Mouse (Mus musculus) liver, postnatal 0 days (tissue): ENCODE results near the gene Igf2bp3. TPM values are rescaled to one million over a fixed set of nuclear protein-coding genes. Genes with fewer than 3 reads are reported as not detected.

Experiments
- ATAC-seq: fragments of 200-750 bp; cut with Nextera tagmentation; 2 replicates; pipeline ENCODE4 v1.8.0; 2017; ENCODE audit warnings: mild to moderate bottlenecking, moderate library complexity
- DNase-seq: peaks from one replicate; pipeline ENCODE4 v3.0.0-alpha.2; 2016
- H3K27ac ChIP-seq: fragments of 300-500 bp; sonication (generic); 2 replicates; pipeline ENCODE4 v1.5.1; 2014; ENCODE audit warnings: antibody characterized with exemption, moderate library complexity, mild to moderate bottlenecking, low read depth
- H3K27me3 ChIP-seq: fragments of 300-500 bp; sonication (generic); 2 replicates; pipeline ENCODE4 v1.6.1; 2014; ENCODE audit warnings: low read length, control low read depth, mixed read lengths; ENCODE audit not compliant: insufficient read depth
- H3K36me3 ChIP-seq: fragments of 300-500 bp; sonication (generic); replicated peaks from 2 replicates; pipeline ENCODE4 v1.6.1; 2014; ENCODE audit warnings: mild to moderate bottlenecking, control low read depth, low read length, moderate library complexity, mixed read lengths; ENCODE audit not compliant: insufficient read depth
- H3K4me1 ChIP-seq: fragments of 300-500 bp; sonication (generic); 2 replicates; pipeline ENCODE4 v1.6.1; 2014; ENCODE audit warnings: antibody characterized with exemption, mild to moderate bottlenecking, control low read depth; ENCODE audit not compliant: insufficient read depth
- H3K4me2 ChIP-seq: fragments of 300-500 bp; sonication (generic); 2 replicates; pipeline ENCODE4 v1.6.1; 2014; ENCODE audit warnings: low read depth, mild to moderate bottlenecking, low read length, moderate library complexity, mixed read lengths
- H3K4me3 ChIP-seq: fragments of 300-500 bp; sonication (generic); 2 replicates; pipeline ENCODE4 v1.5.1; 2014; ENCODE audit warnings: low read depth, low read length
- H3K9ac ChIP-seq: fragments of 300-500 bp; sonication (generic); replicated peaks from 2 replicates; pipeline ENCODE4 v1.6.1; 2014; ENCODE audit warnings: mild to moderate bottlenecking, moderate library complexity
- H3K9me3 ChIP-seq: fragments of 300-500 bp; sonication (generic); 2 replicates; pipeline ENCODE4 v1.6.1; 2016; ENCODE audit warnings: mild to moderate bottlenecking, control low read depth, low read length, mixed read lengths
- CTCF ChIP-seq: sonication (generic); IDR thresholded peaks from 2 replicates; pipeline ENCODE4 v1.5.1; 2016; ENCODE audit warnings: antibody characterized with exemption, low read depth
- EP300 ChIP-seq: IDR thresholded peaks from 2 replicates; pipeline ENCODE4 v1.6.1; 2016; ENCODE audit warnings: antibody characterized with exemption, low read depth, mild to moderate bottlenecking
- WGBS: fragments of 180-500 bp; shearing (Covaris S2); extraction: QIAGEN DNeasy Blood & Tissue Kit; methylation state at CpG from one replicate; pipeline ENCODE4 v1.1.7; 2014; ENCODE audit not compliant: insufficient replicate concordance; 5-methylcytosine and 5-hydroxymethylcytosine counted together
- polyA plus RNA-seq: library from polyadenylated mRNA; unstranded; fragments of >200 nt; fragmentation: Nextera tagmentation; extraction: Ambion mirVana; gene quantifications from 2 replicates; pipeline ENCODE4 v1.2.1, GENCODE M21; 2015

The Igf2bp3 gene
- polyA plus RNA-seq, 1 experiment from 2014 or later = 31.3 TPM

- 85% methylated on average over 2 of the region's 2 CpGs for WGBS
- H3K9me3 ChIP-seq = no peaks in the 10 kb centered on the region
- TF ChIP-seq CTCF (no peak), EP300 (no peak)
- ATAC-seq (no peak), DNase-seq (no peak)
- no peak overlapping the region for H3K4me2 ChIP-seq
- peaks cover 23% of the 10 kb centered on the region for H3K4me1 ChIP-seq
- H3K27ac ChIP-seq = no peak overlapping the region
- no peaks in the 10 kb centered on the region for H3K36me3 ChIP-seq
- no peak overlapping the region for H3K4me3 ChIP-seq
- no peaks in the 10 kb centered on the region for H3K27me3 ChIP-seq
- H3K9ac ChIP-seq = no peak overlapping the region
These were observed 43.1 kb upstream of the Igf2bp3 start for GRCm38 (mm10) chr6:49257880-49258279.

GRCm38 (mm10) chr6:49252207-49252606 lies 37.5 kb upstream of the Igf2bp3 start:
- no peak overlapping the region for H3K27ac ChIP-seq
- peaks cover 37% of the 10 kb centered on the region for H3K36me3 ChIP-seq
- H3K4me1 ChIP-seq = no peaks in the 10 kb centered on the region
- DNase-seq (no peak), ATAC-seq (peak; percentile 50; the same call in 1 of the 2 replicates)
- H3K4me3 ChIP-seq = no peak overlapping the region
- no peak overlapping the region for H3K4me2 ChIP-seq
- no peak overlapping the region for H3K9ac ChIP-seq
- no peak for TF ChIP-seq EP300
- TF ChIP-seq CTCF = no peak
- no peaks in the 10 kb centered on the region for H3K9me3 ChIP-seq
- 68% methylated on average over 8 of the region's 8 CpGs for WGBS
- no peaks in the 10 kb centered on the region for H3K27me3 ChIP-seq

GRCm38 (mm10) chr6:49251199-49251598 lies 36.4 kb upstream of the Igf2bp3 start:
- no peak overlapping the region for H3K4me3 ChIP-seq
- WGBS = 94% methylated on average over 2 of the region's 2 CpGs
- H3K27me3 ChIP-seq = no peaks in the 10 kb centered on the region
- TF ChIP-seq CTCF (peak; percentile 24; the same call in 1 of the 2 replicates), EP300 (no peak)
- H3K9me3 ChIP-seq = no peaks in the 10 kb centered on the region
- no peak overlapping the region for H3K4me2 ChIP-seq
- H3K36me3 ChIP-seq = peaks cover 43% of the 10 kb centered on the region
- H3K27ac ChIP-seq = no peak overlapping the region
- DNase-seq (no peak), ATAC-seq (no peak)
- H3K4me1 ChIP-seq = no peaks in the 10 kb centered on the region
- H3K9ac ChIP-seq = no peak overlapping the region

GRCm38 (mm10) chr6:49247246-49247645 lies 32.5 kb upstream of the Igf2bp3 start:
- peaks cover 66% of the 10 kb centered on the region for H3K36me3 ChIP-seq
- no peak overlapping the region for H3K4me2 ChIP-seq
- no peak for DNase-seq
- no peaks in the 10 kb centered on the region for H3K27me3 ChIP-seq
- H3K9ac ChIP-seq = no peak overlapping the region
- no peak for ATAC-seq
- no peak overlapping the region for H3K27ac ChIP-seq
- TF ChIP-seq EP300 (no peak), CTCF (peak; percentile 78)
- H3K9me3 ChIP-seq = no peaks in the 10 kb centered on the region
- no peaks in the 10 kb centered on the region for H3K4me1 ChIP-seq
- H3K4me3 ChIP-seq = no peak overlapping the region
- WGBS = 52% methylated on average over 2 of the region's 2 CpGs

GRCm38 (mm10) chr6:49242331-49242730 lies 27.6 kb upstream of the Igf2bp3 start:
- TF ChIP-seq CTCF (no peak), EP300 (no peak)

GRCm38 (mm10) chr6:49241562-49241961 lies 26.8 kb upstream of the Igf2bp3 start:
- no peak for DNase-seq
- H3K9me3 ChIP-seq = no peaks in the 10 kb centered on the region
- H3K27me3 ChIP-seq = no peaks in the 10 kb centered on the region
- H3K4me1 ChIP-seq = no peaks in the 10 kb centered on the region
- no peak overlapping the region for H3K9ac ChIP-seq
- no peak overlapping the region for H3K4me2 ChIP-seq
- TF ChIP-seq CTCF = no peak
- no peak for TF ChIP-seq EP300
- H3K36me3 ChIP-seq = peaks cover 29% of the 10 kb centered on the region
- ATAC-seq = no peak
- 92% methylated on average over 1 of the region's 1 CpGs for WGBS
- H3K27ac ChIP-seq = no peak overlapping the region
- no peak overlapping the region for H3K4me3 ChIP-seq

More at GRCm38 (mm10) chr6:49242331-49242730, 27.6 kb upstream of the Igf2bp3 start:
- Histone ChIP-seq H3K4me3 (no peak overlapping the region), H3K4me2 (no peak overlapping the region), H3K9ac (no peak overlapping the region), H3K9me3 (no peaks in the 10 kb centered on the region), H3K4me1 (no peaks in the 10 kb centered on the region), H3K27ac (no peak overlapping the region), H3K36me3 (peaks cover 31% of the 10 kb centered on the region), H3K27me3 (no peaks in the 10 kb centered on the region)
- ATAC-seq = no peak
- DNase-seq = no peak
- WGBS = 89% methylated on average over 1 of the region's 1 CpGs

GRCm38 (mm10) chr6:49236331-49236730 lies 21.6 kb upstream of the Igf2bp3 start:
- WGBS = 49% methylated on average over 9 of the region's 9 CpGs
- Histone ChIP-seq H3K4me1 (no peaks in the 10 kb centered on the region), H3K27ac (no peak overlapping the region), H3K27me3 (no peaks in the 10 kb centered on the region), H3K4me2 (no peak overlapping the region), H3K9me3 (no peaks in the 10 kb centered on the region), H3K9ac (no peak overlapping the region), H3K4me3 (no peak overlapping the region), H3K36me3 (no peaks in the 10 kb centered on the region)
- TF ChIP-seq EP300 (no peak), CTCF (no peak)
- DNase-seq (peak; percentile 93), ATAC-seq (peak; percentile 100)
